Mouse (Mus musculus) heart, postnatal 4 days (tissue): ENCODE results near the gene Agpat2. TPM values are rescaled to one million over a fixed set of nuclear protein-coding genes. Genes with fewer than 3 reads are reported as not detected.

ENCODE experiments used
- DNase-seq: peaks from one replicate; pipeline ENCODE4 v3.0.0; 2021
- total RNA-seq, 2 experiments: library from RNA; stranded (reverse); gene quantifications; 2 replicates each; pipeline ENCODE4 v1.2.3; 2021

Agpat2 gene
- total RNA-seq, 2 experiments from 2014 or later = 23.9 to 25.4 TPM

GRCm38 (mm10) chr2:26625419-26625818 lies 21.2 kb upstream of the Agpat2 start:
- no peak for DNase-seq

DNA sequence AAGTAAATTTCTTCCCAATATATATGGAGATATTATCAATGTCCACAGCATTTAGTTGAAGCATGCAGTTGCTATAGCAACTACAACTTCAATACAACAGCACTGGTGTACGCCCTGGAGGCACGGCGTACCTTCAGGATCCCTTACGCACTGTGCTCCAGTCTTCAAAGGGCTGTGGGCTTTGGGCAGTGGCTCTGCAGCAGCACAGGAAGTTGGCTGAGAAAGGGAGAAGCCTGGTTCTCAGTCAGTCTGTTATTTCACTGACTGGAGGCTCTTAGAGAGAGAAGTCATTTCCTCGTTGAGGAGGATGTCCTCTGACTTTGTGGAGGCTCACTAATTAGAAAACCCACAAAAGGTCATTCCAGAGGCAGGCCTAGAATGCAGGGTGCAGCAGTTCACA lies 18.8 kb upstream of the Agpat2 start:
- DNase-seq = no peak

- no peak for DNase-seq
Observed at GRCm38 (mm10) chr2:26621246-26621645, 17.0 kb upstream of the Agpat2 start.

- DNase-seq = no peak
Observed at GRCm38 (mm10) chr2:26617928-26618327, 13.7 kb upstream of the Agpat2 start.

- no peak for DNase-seq
Observed at GRCm38 (mm10) chr2:26617331-26617730, 13.1 kb upstream of the Agpat2 start.

GRCm38 (mm10) chr2:26615459-26616124 lies 11.4 kb upstream of the Agpat2 start:
- DNase-seq = no peak

- DNase-seq = peak; percentile 39
Observed at GRCm38 (mm10) chr2:26614903-26615302, 10.7 kb upstream of the Agpat2 start.

DNA sequence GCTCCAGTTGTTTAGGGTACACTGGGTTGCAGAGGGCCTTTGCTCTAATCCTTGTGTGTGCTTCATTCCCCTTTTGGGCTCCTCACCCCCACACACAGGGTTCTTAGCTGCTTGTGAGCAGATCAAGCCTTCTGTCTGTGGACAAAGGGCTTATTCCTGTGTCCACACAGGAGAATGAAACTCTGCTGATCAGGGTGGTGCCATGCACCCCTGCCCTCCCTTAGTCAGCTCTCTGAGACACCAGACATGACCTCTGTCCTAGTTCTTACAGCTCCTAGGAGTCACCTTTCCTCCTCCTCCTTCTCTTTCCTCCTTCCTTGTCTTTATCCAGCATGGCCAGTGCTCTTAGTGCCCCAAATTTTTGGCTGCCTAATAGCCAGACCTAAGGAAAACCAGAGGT lies 7.7 kb upstream of the Agpat2 start:
- DNase-seq = no peak

DNA sequence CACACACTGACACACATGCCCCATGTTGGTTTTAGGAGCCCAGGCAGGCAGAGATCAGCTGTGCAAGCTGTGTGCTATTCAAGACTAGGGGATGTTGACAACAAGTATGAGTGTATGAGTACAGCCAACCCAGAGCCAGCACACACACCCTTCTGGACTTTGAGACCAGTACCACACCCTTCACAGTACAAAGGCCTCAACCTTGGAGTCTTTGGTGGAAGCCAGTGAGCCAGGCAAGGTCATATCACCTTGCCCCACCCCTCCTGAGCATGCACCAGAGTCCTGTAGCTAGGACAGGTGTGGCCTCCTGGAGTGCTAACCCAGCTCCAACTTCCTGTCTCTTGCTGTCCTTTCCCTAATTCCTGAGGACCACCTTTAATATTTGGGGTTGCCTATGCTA lies 6.8 kb upstream of the Agpat2 start:
- DNase-seq = no peak

- no peak for DNase-seq
Observed at GRCm38 (mm10) chr2:26610526-26610925, 6.3 kb upstream of the Agpat2 start.

DNA sequence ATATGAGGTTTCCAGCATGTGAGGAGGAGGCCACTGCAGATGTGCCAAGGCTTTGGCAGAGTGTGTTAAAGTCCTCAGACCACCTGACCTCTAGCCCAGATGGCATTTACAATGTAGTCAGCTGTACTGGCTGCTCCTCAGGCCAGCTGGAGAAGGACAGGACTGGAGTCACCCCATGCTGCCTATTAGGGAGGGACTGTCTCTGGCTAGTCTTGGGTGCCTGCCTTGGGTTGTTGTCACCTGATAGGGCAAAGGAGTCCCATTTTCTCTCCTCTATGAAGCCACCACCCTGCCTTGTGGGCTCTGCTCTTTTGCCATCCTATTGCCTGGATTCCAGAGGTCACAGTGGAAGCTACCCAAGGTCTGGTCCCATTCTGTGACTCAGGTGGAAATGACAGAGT lies 5.0 kb upstream of the Agpat2 start:
- DNase-seq = peak; percentile 42

DNA sequence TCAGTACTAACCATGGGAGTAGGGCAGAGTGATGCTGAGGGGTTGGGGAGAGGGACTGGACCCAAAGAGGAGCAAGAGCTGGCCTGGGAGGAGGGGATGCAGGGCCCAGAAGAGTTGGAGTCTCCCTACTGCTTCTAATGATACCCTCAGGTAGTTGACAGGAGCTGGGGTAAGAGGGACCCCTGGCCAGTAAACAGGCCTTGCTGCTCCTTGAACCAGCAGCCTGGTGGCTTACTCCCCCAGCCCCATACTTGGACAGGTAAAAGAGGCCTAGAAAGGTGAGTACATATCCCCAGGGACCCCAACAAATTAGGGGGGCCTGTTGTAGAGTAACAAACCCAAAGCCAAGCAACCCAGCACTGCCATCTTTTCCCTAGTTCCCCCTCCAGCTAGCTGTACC lies 4.6 kb upstream of the Agpat2 start:
- no peak for DNase-seq

DNA sequence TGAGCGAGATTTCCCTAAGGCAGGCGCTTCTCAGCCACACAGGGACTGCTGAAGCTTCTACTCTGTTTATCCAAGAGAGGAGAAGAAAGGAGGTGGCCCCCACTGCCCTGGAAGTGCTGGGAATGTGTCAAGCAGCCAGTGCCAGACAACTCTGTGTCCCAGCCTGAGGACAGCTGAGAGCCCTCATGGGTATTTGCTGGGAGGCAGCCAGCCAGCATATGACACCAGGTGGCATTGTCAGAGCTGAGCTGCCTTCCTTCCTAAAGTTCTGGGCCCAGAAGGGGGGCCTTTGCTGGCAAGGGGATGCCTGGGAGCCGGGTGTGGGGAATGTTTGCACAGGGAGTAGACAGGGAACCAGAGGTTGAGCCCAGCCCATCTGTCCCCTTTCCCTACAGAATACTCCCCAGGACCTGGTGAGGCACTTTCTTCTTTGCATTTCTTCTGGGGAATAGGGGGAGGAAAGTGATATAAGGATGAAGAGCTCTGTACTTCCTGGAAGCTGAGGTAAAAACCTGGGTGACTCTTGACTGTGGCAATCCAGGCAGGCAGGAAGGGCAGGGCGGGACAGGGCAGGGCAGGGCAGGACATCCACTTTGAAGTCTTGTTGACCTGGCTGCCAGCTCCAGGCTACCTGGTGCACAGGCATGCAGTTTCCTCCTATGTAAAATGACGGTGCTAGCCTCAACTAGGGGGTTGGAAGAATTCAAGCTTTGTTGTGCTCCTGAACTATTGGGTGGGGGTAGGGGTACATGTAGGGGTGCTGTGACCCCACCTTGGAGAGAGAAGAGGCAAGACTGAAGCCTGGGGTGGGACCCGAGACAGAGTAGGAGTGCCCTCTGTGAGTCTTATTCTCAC lies 3.1 kb upstream of the Agpat2 start:
- peak; percentile 79 for DNase-seq

- DNase-seq = no peak
Observed at GRCm38 (mm10) chr2:26606579-26606978, 2.4 kb upstream of the Agpat2 start.

GRCm38 (mm10) chr2:26605331-26605730 lies 1.1 kb upstream of the Agpat2 start:
- no peak for DNase-seq

GRCm38 (mm10) chr2:26603159-26603558 lies 1.1 kb downstream of the Agpat2 start:
- no peak for DNase-seq

- DNase-seq = no peak
Observed at GRCm38 (mm10) chr2:26602631-26603030, 1.6 kb downstream of the Agpat2 start.

DNA sequence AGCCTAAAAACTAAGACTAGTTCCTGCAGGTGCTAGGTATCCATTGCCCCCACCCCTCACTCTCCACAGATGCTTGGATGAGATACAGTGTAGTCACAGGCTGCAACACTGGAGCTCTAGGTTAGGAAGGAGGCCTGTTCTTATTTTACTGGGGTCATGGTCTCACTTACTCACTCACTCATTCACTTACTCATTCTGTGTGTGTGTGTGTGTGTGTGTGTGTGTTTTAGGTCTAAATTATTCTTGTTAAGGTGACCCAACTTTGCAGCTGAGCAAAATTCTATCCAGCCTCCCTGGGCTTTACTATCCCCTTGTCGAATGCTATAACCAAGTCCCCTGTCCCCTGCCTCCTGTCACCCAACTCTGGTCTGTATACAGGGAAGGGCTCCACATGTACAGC lies 2.6 kb downstream of the Agpat2 start:
- no peak for DNase-seq

DNA sequence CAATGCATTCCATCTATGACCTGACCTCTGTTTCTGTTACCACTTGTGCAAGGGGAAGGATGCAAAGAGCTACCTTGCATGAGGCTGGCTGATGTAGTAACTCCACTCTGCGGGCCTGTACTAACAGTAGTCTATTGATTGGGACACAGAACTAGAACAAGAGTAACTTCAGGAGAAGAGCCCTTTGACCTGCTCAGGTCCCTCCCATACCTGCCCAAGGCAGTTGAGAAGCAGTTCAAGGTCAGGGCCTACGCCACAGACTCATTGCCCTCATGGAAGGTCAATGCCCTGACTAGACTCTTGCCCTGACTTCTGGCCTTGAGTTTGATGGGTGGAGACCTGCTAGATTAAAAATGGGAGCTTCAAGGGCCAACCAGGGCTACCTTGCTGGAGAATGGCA lies 3.6 kb downstream of the Agpat2 start:
- DNase-seq = no peak

DNA sequence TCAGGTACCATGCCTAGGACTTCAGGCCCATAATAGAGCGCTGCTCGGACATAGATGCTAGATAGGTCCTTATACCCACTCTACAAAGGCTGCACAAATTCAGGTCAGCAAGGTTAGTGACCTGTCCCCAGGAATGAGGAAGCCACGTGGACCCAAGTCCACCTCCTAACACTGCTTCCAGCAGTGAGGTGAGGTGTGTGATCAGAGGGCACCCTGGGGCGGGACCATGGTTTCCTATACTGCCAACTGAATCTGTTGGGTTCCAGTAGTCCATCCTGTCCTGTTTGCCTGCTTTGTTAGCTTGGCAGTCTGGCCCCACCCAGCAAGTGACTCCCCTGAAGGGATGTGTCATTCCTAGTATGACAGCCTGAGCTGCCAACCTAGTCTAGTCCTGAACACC lies 4.3 kb downstream of the Agpat2 start:
- DNase-seq = no peak

- DNase-seq = no peak
Observed at GRCm38 (mm10) chr2:26598462-26598861, 5.8 kb downstream of the Agpat2 start.

- DNase-seq = no peak
Observed at GRCm38 (mm10) chr2:26597810-26598209, 6.4 kb downstream of the Agpat2 start.

DNA sequence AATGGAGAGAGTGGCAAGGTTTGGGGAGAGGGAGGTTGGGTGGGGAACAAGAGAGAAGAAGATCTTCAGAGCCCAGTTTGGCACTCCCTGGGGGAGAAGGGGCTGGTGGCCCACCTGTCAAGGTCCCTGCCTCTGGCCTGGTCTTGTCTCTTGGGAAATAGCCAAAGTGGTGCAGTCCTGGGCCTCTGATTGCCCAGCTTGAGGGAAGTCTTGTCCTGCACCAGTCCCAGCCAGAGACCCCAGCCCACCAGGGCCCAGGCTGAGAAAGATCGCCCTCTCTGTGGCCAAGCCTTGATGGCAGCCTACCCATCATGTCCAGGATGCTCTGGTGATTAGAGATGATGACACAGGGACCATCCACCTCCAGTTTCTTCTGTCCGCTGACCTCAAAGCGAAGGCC lies 7.3 kb downstream of the Agpat2 start:
- no peak for DNase-seq
